Mouse (Mus musculus) heart, embryonic 12.5 days (tissue): Measurements from ENCODE around the gene Oca2. TPM values are rescaled to one million over a fixed set of nuclear protein-coding genes. Genes with fewer than 3 reads are reported as not detected.

ENCODE experiments used
- ATAC-seq: fragments of 200-750 bp; cut with Nextera tagmentation; 2 replicates; pipeline ENCODE4 v1.8.0; 2017; ENCODE audit warnings: moderate TSS enrichment, moderate library complexity; ENCODE audit not compliant: insufficient number of reproducible peaks, low FRiP score
- H3K27ac ChIP-seq: fragments of 300-500 bp; sonication (generic); 2 replicates; pipeline ENCODE4 v1.5.1; 2016; ENCODE audit warnings: mild to moderate bottlenecking, moderate library complexity; ENCODE audit not compliant: poor library complexity, severe bottlenecking
- H3K27me3 ChIP-seq: fragments of 300-500 bp; sonication (generic); replicated peaks from 2 replicates; pipeline ENCODE4 v1.6.1; 2016; ENCODE audit warnings: mild to moderate bottlenecking, moderate library complexity
- H3K36me3 ChIP-seq: fragments of 300-500 bp; sonication (generic); 2 replicates; pipeline ENCODE4 v1.6.1; 2016; ENCODE audit warnings: mild to moderate bottlenecking, moderate library complexity
- H3K4me1 ChIP-seq: fragments of 300-500 bp; sonication (generic); replicated peaks from 2 replicates; pipeline ENCODE4 v1.6.1; 2016; ENCODE audit warnings: mild to moderate bottlenecking
- H3K4me2 ChIP-seq: fragments of 300-500 bp; sonication (generic); 2 replicates; pipeline ENCODE4 v1.6.1; 2016; ENCODE audit warnings: mild to moderate bottlenecking, moderate library complexity
- H3K4me3 ChIP-seq: fragments of 300-500 bp; sonication (generic); 2 replicates; pipeline ENCODE4 v1.5.1; 2016; ENCODE audit warnings: mild to moderate bottlenecking
- H3K9ac ChIP-seq: fragments of 300-500 bp; sonication (generic); 2 replicates; pipeline ENCODE4 v1.6.1; 2016; ENCODE audit warnings: mild to moderate bottlenecking, moderate library complexity
- H3K9me3 ChIP-seq: fragments of 300-500 bp; sonication (generic); replicated peaks from 2 replicates; pipeline ENCODE4 v1.6.1; 2016; ENCODE audit warnings: mild to moderate bottlenecking, moderate library complexity
- WGBS: fragments of 180-500 bp; shearing (Covaris S2); methylation state at CpG from one replicate; pipeline ENCODE4 v1.1.7; 2016; 5-methylcytosine and 5-hydroxymethylcytosine counted together
- polyA plus RNA-seq: library from polyadenylated mRNA; unstranded; fragments of >200 nt; fragmentation: Nextera tagmentation; extraction: Ambion mirVana; gene quantifications from 2 replicates; pipeline ENCODE4 v1.2.1, GENCODE M21; 2016

The Oca2 gene
- polyA plus RNA-seq, 1 experiment from 2014 or later = not detected

GRCm38 (mm10) chr7:56518581-56518980 lies 279.0 kb downstream of the Oca2 start:
- Histone ChIP-seq H3K4me3 (no peak overlapping the region), H3K4me2 (no peak overlapping the region), H3K36me3 (no peaks in the 10 kb centered on the region), H3K27ac (no peak overlapping the region), H3K27me3 (no peaks in the 10 kb centered on the region), H3K9me3 (no peaks in the 10 kb centered on the region), H3K9ac (no peak overlapping the region), H3K4me1 (no peaks in the 10 kb centered on the region)
- ATAC-seq = no peak
- WGBS = 45% methylated on average over 1 of the region's 1 CpGs

- Histone ChIP-seq H3K27me3 (no peaks in the 10 kb centered on the region), H3K36me3 (no peaks in the 10 kb centered on the region), H3K4me2 (no peak overlapping the region), H3K9ac (no peak overlapping the region), H3K9me3 (no peaks in the 10 kb centered on the region), H3K27ac (no peak overlapping the region), H3K4me1 (no peaks in the 10 kb centered on the region), H3K4me3 (no peak overlapping the region)
- WGBS = 5% methylated on average over 5 of the region's 5 CpGs
- no peak for ATAC-seq
Measured at GRCm38 (mm10) chr7:56519741-56520140, 280.2 kb downstream of the Oca2 start.

DNA sequence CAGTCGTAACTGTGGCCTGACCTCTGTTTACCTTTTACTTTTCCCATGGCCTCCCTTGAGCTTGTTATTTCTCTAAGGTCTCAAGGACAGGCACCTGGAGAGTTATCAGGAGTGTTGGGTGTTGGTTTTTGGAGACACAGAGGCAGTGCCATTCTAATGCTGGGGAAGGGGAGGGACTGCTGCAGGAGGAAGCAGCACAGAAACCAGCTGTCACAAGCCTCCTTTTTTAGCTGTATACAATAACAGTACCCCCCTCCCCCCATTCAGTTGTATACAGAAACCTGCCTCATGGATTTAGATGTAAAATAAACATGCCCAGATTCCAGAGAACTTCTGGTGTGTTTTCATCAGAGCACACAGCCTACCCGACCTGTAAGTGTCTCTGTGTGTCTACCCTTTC lies 295.3 kb downstream of the Oca2 start:
- ATAC-seq = no peak

DNA sequence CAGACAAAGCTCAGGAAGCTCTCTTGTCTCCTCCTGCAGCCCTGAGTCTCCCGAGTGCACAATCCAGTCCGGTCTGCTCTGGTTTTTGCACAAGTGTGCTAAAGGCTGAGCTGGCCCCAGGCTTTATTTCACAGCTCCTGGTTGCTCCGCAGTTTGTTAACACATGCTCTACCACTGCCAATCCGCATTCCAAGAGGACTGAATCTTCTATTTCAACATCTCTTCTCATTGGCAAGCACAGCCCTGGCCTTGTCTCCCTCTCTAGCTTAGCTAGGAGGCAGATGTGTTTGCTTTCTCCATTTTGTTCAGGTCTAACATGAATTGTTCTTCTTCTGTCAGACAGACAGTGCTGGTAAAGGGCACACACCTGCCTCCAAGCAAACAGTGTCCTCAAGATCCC lies 309.7 kb downstream of the Oca2 start:
- H3K9ac ChIP-seq = no peak overlapping the region
- 64% methylated on average over 4 of the region's 4 CpGs for WGBS

More for the DNA sequence above, 295.3 kb downstream of the Oca2 start:
- Histone ChIP-seq H3K4me2 (no peak overlapping the region), H3K4me3 (no peak overlapping the region), H3K4me1 (no peaks in the 10 kb centered on the region), H3K27me3 (no peaks in the 10 kb centered on the region), H3K36me3 (no peaks in the 10 kb centered on the region), H3K9ac (no peak overlapping the region), H3K27ac (no peak overlapping the region), H3K9me3 (no peaks in the 10 kb centered on the region)
- 67% methylated on average over 2 of the region's 2 CpGs for WGBS

DNA sequence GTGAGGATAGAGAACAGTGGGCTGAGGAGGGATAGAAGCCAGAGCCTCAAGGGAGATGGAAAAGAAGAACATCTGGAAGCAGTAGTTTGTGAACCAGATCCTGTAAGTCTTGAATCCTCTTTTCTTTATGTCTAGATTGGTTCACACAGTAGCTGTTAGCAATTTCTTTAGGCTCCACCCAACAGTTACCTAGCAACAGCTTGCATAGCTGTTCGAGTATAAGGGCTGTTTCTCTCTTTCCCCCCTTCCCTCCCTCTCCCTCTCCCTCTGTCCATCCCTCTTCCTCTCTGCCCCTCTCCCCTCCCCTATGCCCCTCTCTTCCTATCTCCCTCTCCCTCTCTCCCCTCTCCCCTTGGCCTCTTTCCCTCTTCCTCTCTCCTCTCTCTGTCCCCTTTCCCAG lies 312.2 kb downstream of the Oca2 start:
- no peaks in the 10 kb centered on the region for H3K9me3 ChIP-seq
- no peaks in the 10 kb centered on the region for H3K36me3 ChIP-seq
- H3K4me2 ChIP-seq = no peak overlapping the region
- H3K27ac ChIP-seq = no peak overlapping the region
- H3K4me1 ChIP-seq = no peaks in the 10 kb centered on the region
- H3K27me3 ChIP-seq = no peaks in the 10 kb centered on the region
- 11% methylated on average over 1 of the region's 1 CpGs for WGBS
- ATAC-seq = no peak
- H3K4me3 ChIP-seq = no peak overlapping the region
- H3K9ac ChIP-seq = no peak overlapping the region

More for the DNA sequence above, 309.7 kb downstream of the Oca2 start:
- H3K9me3 ChIP-seq = no peaks in the 10 kb centered on the region
- H3K27me3 ChIP-seq = no peaks in the 10 kb centered on the region
- H3K4me1 ChIP-seq = no peaks in the 10 kb centered on the region
- no peak overlapping the region for H3K4me3 ChIP-seq
- H3K4me2 ChIP-seq = no peak overlapping the region
- H3K36me3 ChIP-seq = no peaks in the 10 kb centered on the region
- H3K27ac ChIP-seq = no peak overlapping the region
- ATAC-seq = no peak

Other genes with a start within 250 kb of the Oca2 start
- gene Nipa1, start 219.8 kb upstream of the Oca2 start, polyA plus RNA-seq = 4.5 and 4.9 TPM in 2 replicates
- gene Herc2, start 189.6 kb upstream of the Oca2 start, polyA plus RNA-seq = 20.6 and 20.8 TPM in 2 replicates